Mouse (Mus musculus) small intestine, adult 2 months (tissue): Measurements from ENCODE around the gene Susd5.

ENCODE experiments used
- CTCF ChIP-seq: fragments of 200-500 bp; IDR thresholded peaks from 2 replicates; pipeline ENCODE4 v1.5.1; 2012; ENCODE audit warnings: low read depth, mild to moderate bottlenecking, control low read depth, inconsistent platforms, low read length, moderate library complexity, mixed read lengths; ENCODE audit not compliant: insufficient replicate concordance, insufficient read length; ENCODE audit errors: extremely low read depth
- POLR2A ChIP-seq: fragments of 200-500 bp; IDR thresholded peaks from 2 replicates; pipeline ENCODE4 v1.6.1; 2012; ENCODE audit warnings: low read depth, mild to moderate bottlenecking, control low read depth, inconsistent platforms, low read length, moderate library complexity

DNA sequence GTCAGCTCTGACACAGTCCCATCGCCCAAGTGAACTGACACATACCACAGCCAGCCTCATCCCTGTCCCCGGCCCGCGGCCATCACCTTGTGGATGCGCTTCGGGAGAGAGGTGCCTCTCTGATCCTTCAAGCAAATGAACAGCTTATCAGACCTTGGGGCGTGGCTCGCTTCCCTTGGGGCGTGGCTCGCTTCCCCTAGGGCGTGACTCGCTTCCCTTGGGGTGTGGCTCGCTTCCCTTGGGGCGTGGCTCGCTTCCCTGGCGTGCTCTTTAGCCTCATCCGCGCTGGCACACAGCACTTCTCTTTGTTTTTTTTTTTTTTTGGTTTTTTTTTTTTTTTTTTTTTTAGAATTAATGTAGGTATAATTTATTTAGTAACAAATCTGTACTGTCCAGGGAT lies 45.7 kb upstream of the Susd5 start:
- no peak for TF ChIP-seq CTCF
- TF ChIP-seq POLR2A = no peak
